Mouse (Mus musculus): Measurements from ENCODE around the gene 2210016F16Rik. TPM values are rescaled to one million over a fixed set of nuclear protein-coding genes. Genes with fewer than 3 reads are reported as not detected.

2210016F16Rik gene
- total and polyA plus RNA-seq, 3 experiments = 12.7 to 21.5 (median 19.3) TPM

GRCm38 (mm10) chr13:58387948-58388347, 2.9 kb upstream of the 2210016F16Rik start:
- ATAC-seq (ENCODE audit: extremely low read depth, insufficient number of reproducible peaks, low FRiP score, poor library complexity, severe bottlenecking) (peak; percentile 42; the same call in 1 of the 2 replicates), DNase-seq (ENCODE audit: low spot score) (no peak)
- H3K9me3 ChIP-seq (replicated peaks) = peaks cover 11% of the 10 kb centered on the region
- H3K4me1 ChIP-seq (ENCODE audit: insufficient read depth, low read depth, low read length) = peaks cover 26% of the 10 kb centered on the region
- no peaks in the 10 kb centered on the region for H3K27me3 ChIP-seq (ENCODE audit: insufficient read depth, low read length)
- H3K4me3 ChIP-seq (ENCODE audit: low read depth, low read length) = no peak overlapping the region
- TF ChIP-seq TAL1 (conservative IDR thresholded peaks at IDR 0.05; ENCODE audit: low read depth, low read length) (no peak), CTCF (IDR thresholded peaks at IDR 0.05; ENCODE audit: low read depth, low read length) (peak; percentile 49)
- H3K36me3 ChIP-seq (replicated peaks) = peaks cover 51% of the 10 kb centered on the region

DNA sequence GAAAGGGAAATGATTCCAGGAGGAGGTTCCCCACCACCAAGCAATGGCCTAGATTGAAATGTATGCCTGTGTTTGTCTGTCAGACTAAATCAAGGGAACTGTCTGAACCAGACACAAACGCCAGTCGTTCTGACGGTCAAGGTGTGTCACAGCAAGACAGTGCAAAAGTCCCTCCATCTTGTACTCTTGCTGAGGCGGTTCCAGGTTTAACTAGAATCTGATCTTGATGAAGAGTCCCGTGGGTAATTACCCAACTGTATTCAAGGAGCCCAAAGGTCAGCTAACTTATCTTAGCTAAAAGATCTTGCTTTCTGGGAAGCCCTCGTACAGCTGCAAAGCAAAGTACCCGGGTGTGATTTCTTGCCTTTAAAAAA, 509 bp upstream of the 2210016F16Rik start:
- Histone ChIP-seq H3K4me3 (ENCODE audit: low read depth, low read length) (peak overlapping the region; percentile 82; the same call in 1 of the 2 replicates), H3K4me1 (ENCODE audit: insufficient read depth, low read depth, low read length) (peaks cover 22% of the 10 kb centered on the region), H3K36me3 (replicated peaks) (peaks cover 58% of the 10 kb centered on the region), H3K27me3 (ENCODE audit: insufficient read depth, low read length) (no peaks in the 10 kb centered on the region), H3K9me3 (replicated peaks) (peaks cover 32% of the 10 kb centered on the region)
- no peak for TF ChIP-seq POLR2AphosphoS5 (IDR thresholded peaks at IDR 0.05; ENCODE audit: insufficient replicate concordance, low read depth, low read length)
- TF ChIP-seq GATA2 (IDR thresholded peaks at IDR 0.05; ENCODE audit: borderline replicate concordance, low read depth, low read length) = no peak
- no peak for TF ChIP-seq GATA1 (IDR thresholded peaks at IDR 0.05; ENCODE audit: borderline replicate concordance, low read length)
- no peak for TF ChIP-seq TAL1 (conservative IDR thresholded peaks at IDR 0.05; ENCODE audit: low read depth, low read length)
- no peak for TF ChIP-seq CTCF (IDR thresholded peaks at IDR 0.05; ENCODE audit: low read depth, low read length)
- ATAC-seq (ENCODE audit: extremely low read depth, insufficient number of reproducible peaks, low FRiP score, poor library complexity, severe bottlenecking) (no peak), DNase-seq (ENCODE audit: low spot score) (no peak)

DNA sequence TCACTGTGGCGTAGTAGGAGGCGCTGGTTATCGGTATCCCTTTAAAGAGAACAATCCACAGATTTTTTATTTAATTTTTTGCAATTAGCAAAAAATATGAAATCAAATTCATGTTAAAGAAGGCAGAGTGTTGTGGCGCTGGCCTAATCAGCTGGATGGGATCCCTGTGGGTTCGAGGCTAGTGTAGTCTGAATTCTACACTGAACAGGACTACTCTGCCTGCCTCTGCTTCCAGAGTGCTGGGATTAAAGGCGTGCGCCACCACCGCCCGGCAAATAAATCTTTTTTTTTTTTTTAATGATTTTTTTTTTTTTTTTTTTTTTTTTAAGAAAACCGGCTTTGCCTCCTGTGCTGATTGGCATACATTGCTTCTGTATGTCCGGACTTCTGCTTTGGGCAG, 654 bp downstream of the 2210016F16Rik start:
- Histone ChIP-seq H3K4me3 (ENCODE audit: low read depth, low read length) (peak overlapping the region; percentile 82), H3K9me3 (replicated peaks) (peaks cover 38% of the 10 kb centered on the region), H3K27me3 (ENCODE audit: insufficient read depth, low read length) (no peaks in the 10 kb centered on the region), H3K4me1 (ENCODE audit: insufficient read depth, low read depth, low read length) (peaks cover 19% of the 10 kb centered on the region), H3K36me3 (replicated peaks) (peaks cover 51% of the 10 kb centered on the region)
- TF ChIP-seq POLR2AphosphoS5 (IDR thresholded peaks at IDR 0.05; ENCODE audit: insufficient replicate concordance, low read depth, low read length) (no peak), CTCF (IDR thresholded peaks at IDR 0.05; ENCODE audit: low read depth, low read length) (no peak), TAL1 (conservative IDR thresholded peaks at IDR 0.05; ENCODE audit: low read depth, low read length) (no peak), GATA2 (IDR thresholded peaks at IDR 0.05; ENCODE audit: borderline replicate concordance, low read depth, low read length) (no peak)
- DNase-seq (ENCODE audit: low spot score) = no peak
- ATAC-seq (ENCODE audit: extremely low read depth, insufficient number of reproducible peaks, low FRiP score, poor library complexity, severe bottlenecking) = no peak

DNA sequence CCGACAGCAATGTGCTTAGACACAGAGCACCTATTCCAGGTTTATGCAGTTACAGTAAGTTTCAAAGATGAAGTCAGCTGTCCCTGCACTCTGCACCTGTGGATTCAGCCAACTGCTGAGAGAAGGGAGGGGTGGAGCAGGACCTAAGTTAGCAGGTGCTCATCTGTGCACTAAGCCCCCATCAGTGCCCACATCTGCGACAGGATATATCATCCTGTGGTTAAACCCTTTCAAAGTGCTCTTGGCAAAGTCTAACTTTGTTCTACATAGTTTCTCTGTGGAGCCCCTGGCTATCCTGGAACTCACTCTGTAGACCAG, 11.9 kb downstream of the 2210016F16Rik start:
- peaks cover 15% of the 10 kb centered on the region for H3K27me3 ChIP-seq (ENCODE audit: insufficient read depth, low read length)
- no peak overlapping the region for H3K4me3 ChIP-seq (ENCODE audit: low read depth, low read length)
- ATAC-seq (ENCODE audit: extremely low read depth, insufficient number of reproducible peaks, low FRiP score, poor library complexity, severe bottlenecking) (no peak), DNase-seq (ENCODE audit: low spot score) (no peak)
- peaks cover 3% of the 10 kb centered on the region; the same call in 1 of the 2 replicates for H3K4me1 ChIP-seq (ENCODE audit: insufficient read depth, low read depth, low read length)
- TF ChIP-seq POLR2AphosphoS5 (IDR thresholded peaks at IDR 0.05; ENCODE audit: insufficient replicate concordance, low read depth, low read length) (no peak), CTCF (IDR thresholded peaks at IDR 0.05; ENCODE audit: low read depth, low read length) (no peak), GATA2 (IDR thresholded peaks at IDR 0.05; ENCODE audit: borderline replicate concordance, low read depth, low read length) (no peak), TAL1 (conservative IDR thresholded peaks at IDR 0.05; ENCODE audit: low read depth, low read length) (no peak), GATA1 (IDR thresholded peaks at IDR 0.05; ENCODE audit: borderline replicate concordance, low read length) (no peak)
- H3K9me3 ChIP-seq (replicated peaks) = peaks cover 10% of the 10 kb centered on the region; the same call in 1 of the 2 replicates
- no peaks in the 10 kb centered on the region for H3K36me3 ChIP-seq (replicated peaks)

DNA sequence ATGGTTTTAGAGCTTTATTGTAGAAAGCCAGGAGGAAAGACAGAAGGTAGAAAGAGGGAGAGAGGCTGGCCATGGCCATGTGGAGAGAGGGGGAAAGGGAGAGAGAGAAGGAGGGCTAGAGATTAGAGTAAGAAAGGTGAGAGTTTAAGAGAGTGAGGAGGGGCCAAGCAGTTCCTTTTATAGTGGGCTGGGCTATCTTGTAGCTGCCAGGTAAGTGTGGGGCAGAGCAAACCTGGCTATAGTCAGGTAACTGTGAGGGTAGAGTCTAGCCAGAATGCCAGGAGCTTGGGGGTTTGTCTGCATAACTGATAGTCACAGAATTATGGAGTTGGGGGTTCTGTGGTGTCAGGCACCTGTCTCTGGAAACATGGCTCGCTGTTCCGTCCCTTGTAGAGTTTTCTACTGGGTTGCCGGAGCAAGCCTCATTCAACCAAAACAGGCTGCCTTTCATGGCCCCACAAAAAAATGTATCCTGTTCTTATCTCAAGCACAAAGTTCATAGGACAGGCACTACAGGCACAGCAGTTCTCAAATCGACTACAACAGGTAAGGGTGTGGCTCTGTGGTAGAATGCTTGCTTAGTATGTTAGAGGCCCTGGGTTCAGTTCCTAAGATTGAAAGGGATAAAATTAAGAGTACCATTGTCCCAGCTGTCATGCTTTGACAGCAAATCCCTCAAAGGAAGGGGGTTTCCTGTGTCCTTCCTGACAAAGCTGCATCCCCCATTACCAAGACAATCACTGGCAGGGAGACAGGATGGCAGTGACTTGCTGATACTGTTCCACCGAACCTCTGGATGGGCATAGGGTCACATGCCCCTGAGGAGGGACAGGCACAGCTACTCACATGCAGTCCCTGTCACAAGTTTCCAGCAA, 12.5 kb downstream of the 2210016F16Rik start:
- Histone ChIP-seq H3K27me3 (ENCODE audit: insufficient read depth, low read length) (peaks cover 15% of the 10 kb centered on the region), H3K9me3 (replicated peaks) (peaks cover 10% of the 10 kb centered on the region; the same call in 1 of the 2 replicates), H3K36me3 (replicated peaks) (no peaks in the 10 kb centered on the region), H3K4me3 (ENCODE audit: low read depth, low read length) (no peak overlapping the region), H3K4me1 (ENCODE audit: insufficient read depth, low read depth, low read length) (peaks cover 3% of the 10 kb centered on the region; the same call in 1 of the 2 replicates)
- ATAC-seq (ENCODE audit: extremely low read depth, insufficient number of reproducible peaks, low FRiP score, poor library complexity, severe bottlenecking) (no peak), DNase-seq (ENCODE audit: low spot score) (no peak)
- TF ChIP-seq GATA1 (IDR thresholded peaks at IDR 0.05; ENCODE audit: borderline replicate concordance, low read length) (no peak), TAL1 (conservative IDR thresholded peaks at IDR 0.05; ENCODE audit: low read depth, low read length) (no peak), CTCF (IDR thresholded peaks at IDR 0.05; ENCODE audit: low read depth, low read length) (no peak), GATA2 (IDR thresholded peaks at IDR 0.05; ENCODE audit: borderline replicate concordance, low read depth, low read length) (no peak), POLR2AphosphoS5 (IDR thresholded peaks at IDR 0.05; ENCODE audit: insufficient replicate concordance, low read depth, low read length) (no peak)

DNA sequence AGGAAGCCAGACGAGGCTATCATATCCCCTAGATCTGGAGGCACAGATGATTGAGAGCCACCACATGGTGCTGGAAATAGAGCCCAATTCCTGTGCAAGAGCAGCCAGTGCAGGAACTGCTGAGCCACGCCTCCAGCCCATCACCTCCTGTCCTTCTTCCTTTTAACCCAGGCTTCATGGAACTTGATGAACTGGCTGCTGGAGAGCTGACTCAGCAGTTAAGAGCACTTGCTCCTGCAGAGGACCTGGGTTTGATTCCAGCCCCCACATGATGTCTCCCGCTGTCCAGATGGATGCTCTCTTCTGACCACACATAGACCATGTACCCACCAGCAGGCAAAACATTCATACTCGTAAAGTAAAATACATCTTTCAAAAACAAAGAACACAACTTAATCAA, 16.2 kb downstream of the 2210016F16Rik start:
- no peak for ATAC-seq (ENCODE audit: extremely low read depth, insufficient number of reproducible peaks, low FRiP score, poor library complexity, severe bottlenecking)
- TF ChIP-seq POLR2AphosphoS5 (IDR thresholded peaks at IDR 0.05; ENCODE audit: insufficient replicate concordance, low read depth, low read length) (no peak), CTCF (IDR thresholded peaks at IDR 0.05; ENCODE audit: low read depth, low read length) (no peak), TAL1 (conservative IDR thresholded peaks at IDR 0.05; ENCODE audit: low read depth, low read length) (no peak), GATA2 (IDR thresholded peaks at IDR 0.05; ENCODE audit: borderline replicate concordance, low read depth, low read length) (no peak)
- no peak overlapping the region for H3K4me3 ChIP-seq (ENCODE audit: low read depth, low read length)
- H3K27me3 ChIP-seq (ENCODE audit: insufficient read depth, low read length) = peaks cover 16% of the 10 kb centered on the region
- peaks cover 5% of the 10 kb centered on the region; the same call in 1 of the 2 replicates for H3K4me1 ChIP-seq (ENCODE audit: insufficient read depth, low read depth, low read length)
- no peak for DNase-seq (ENCODE audit: low spot score)
- no peaks in the 10 kb centered on the region for H3K9me3 ChIP-seq (replicated peaks)
- H3K36me3 ChIP-seq (replicated peaks) = no peaks in the 10 kb centered on the region
